Mouse (Mus musculus) testis, adult 2 months (tissue): ENCODE results near the gene Impdh2.

Experiments
- CTCF ChIP-seq: fragments of 200-500 bp; IDR thresholded peaks from 2 replicates; pipeline ENCODE4 v1.5.1; 2012; ENCODE audit warnings: low read depth, mild to moderate bottlenecking, inconsistent platforms, low read length, moderate library complexity; ENCODE audit not compliant: control insufficient read depth, insufficient read depth, insufficient replicate concordance
- POLR2A ChIP-seq: fragments of 200-500 bp; IDR thresholded peaks from 2 replicates; pipeline ENCODE4 v1.6.1; 2012; ENCODE audit warnings: low read depth, mild to moderate bottlenecking, inconsistent platforms, low read length, moderate library complexity; ENCODE audit not compliant: control insufficient read depth

DNA sequence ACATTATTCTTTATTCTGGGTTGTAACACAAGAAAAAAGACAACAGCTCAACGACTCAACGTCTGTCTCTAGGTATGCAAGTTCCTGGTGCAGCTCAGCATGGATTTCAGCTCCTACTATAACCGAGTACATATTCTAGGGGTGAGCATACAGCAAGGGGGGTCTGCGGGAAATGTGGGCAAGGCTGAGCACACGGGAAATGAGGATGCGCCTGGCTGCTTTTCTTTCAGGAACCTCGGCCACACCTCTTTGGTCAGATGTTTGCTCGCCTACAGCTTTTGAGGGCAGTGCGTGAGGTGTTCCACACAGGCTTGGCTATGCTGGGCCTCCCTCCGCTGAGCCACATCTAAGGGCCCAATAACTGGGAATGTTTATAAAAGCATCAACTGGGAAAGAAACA lies 12.2 kb downstream of the Impdh2 start:
- TF ChIP-seq CTCF (no peak), POLR2A (no peak)
